Mouse (Mus musculus) regulatory T cell (primary cell): ENCODE measurements around the gene Fbxo39.
"Not testable (repeated sequence)": the region's sequence is repeated elsewhere in the genome, so short reads cannot be mapped to it uniquely, and the experiment has no call there.

Source experiments
- in situ Hi-C: fragments of 300-600 bp; cut with MboI, MseI; formaldehyde crosslinking; loops from one replicate; pipeline ENCODE4 v1.15.1; 2025; ENCODE audit warnings: high pct_unique_total_duplicates

Fbxo39 gene

DNA sequence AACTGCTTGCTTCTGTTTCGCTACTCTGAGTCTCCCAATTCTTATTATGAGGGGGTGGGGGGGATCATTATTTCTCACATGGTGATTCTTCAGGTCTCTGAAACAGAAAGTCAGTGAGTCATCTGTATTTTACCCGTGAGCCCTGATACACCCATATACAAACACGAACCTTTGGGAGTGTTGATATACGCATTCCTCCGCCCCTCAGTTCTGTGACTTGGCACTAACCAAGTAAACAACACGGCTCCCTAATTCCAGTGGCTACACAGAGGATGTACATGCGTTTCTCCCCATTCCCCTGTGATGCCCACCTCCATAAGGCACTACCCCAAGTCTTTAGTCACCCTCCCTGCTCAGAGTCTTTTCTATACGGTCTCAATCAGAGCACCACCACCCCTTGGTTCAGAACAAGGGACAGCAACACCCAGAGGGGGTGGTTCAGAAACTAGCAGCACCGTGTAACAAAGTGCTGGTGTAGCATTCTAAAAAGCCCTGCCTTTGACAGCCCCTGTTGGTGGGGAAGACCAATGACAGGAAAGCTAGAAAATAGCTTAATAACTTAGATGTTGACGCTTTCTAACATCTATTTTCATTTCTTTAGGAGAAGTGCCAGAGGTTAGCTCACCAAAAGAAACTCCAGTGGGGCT lies 2.8 kb upstream of the Fbxo39 start:
- in situ Hi-C loops: no loop called here

DNA sequence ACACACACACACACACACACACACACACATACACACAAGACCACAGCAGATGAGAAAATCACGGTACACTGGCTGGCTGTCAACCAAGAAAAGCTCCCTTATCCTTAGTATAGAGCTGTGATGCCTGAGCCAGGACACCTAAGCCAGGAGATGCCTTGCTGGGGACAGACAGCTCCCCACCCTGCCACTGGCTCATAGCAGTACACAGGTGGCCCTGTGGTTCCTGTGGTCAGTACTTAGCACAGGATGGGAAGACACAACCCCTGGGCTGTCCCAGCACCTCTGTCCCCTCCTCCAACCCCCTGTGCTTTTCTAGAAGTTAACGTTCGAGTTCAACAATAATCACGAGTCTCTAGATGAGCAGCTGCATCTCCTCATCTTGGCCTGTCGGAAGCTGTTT lies 3.8 kb downstream of the Fbxo39 start:
- in situ Hi-C loops: no loop called here

DNA sequence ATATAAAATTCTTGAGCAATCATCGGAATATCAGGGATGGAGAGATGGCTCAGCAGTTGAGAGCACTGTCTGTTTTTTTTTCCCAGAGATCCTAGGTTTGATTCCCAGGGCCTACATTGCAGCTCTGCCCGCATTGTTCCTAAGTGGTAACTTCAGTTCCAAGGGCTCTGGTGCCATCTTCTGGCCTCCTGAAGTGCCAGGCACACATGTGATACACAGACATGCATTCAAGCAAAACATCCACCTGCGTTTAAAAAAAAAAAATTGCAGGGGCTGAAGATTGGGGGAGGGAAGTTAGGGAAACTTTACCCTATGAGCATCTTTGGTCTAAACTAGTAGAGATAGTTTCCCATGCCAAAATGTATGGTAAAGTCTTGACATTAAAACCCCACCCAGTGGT lies 10.2 kb downstream of the Fbxo39 start:
- in situ Hi-C loops: loop anchor here (5.0 kb wide), 1 partner anchor 267 kb away; no protein-coding TSS in a partner anchor

DNA sequence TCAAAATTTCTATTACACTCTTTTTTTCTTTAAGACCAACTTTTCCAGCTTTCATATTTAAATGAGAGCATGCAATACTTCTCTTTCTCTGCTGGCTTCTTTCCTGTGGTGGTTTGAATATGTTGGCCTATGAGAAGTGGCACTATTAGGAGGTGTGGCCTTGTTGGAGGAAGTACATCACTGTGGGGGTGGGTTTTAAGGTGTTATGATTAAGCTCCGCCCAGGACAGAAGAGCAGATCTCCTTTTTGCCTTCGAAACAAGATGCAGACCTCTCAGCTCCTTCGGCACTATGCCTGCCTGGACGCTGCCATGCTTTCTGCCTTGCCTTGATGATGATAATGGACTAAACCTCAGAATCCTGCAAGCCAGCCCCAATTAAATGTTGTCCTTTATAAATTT lies 11.5 kb downstream of the Fbxo39 start:
- in situ Hi-C loops: no loop called here

DNA sequence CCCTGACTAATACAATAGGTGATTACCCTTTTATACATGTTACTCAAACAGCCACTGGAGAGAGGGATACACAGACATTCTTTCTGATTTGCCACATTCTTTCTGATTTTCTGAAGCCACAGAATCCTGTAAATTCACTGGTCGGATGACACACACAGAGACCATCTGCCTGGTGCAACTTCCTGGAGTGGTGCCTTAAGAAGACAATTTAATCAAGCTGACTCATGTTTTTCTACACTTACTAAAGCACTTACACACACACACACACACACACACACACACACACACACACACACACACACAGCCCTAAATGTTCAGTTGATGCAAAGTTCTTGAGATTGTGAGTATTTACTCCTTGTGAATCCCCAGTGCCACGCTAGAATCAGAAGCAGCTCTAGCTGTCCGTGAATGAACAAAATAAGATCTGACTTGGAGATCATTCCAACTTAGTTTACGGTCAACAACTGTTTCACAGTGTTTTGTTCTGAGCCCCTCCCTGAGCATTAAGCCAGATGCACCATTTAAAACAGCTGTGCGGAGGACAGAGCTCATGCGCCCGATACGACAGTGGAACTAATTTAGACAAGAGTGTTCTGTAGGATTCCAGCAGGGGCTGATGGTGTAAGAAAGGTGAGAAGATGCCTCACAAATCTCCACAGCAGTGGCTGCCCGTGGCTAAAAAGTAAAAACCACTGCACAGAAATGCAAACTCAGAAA lies 18.9 kb downstream of the Fbxo39 start:
- in situ Hi-C loops: no loop called here

DNA sequence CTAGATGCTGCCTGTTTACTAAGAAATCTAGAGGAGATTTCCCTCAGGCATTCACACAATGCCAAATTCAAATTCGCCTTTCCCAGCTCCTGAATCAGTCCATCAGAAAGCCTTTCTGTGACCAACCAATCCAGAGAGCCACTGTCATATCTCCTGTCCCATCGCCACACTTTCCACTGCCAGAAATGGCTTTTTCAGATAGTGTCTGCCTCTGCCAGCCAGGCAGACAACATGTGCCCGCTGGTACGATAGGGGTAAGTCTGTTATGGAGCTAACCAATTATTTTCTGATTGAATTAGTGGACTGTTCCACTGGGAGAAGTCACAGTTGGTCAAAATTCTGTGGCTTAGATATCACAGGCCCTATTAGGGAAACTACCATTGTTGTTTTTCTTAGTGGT lies 20.4 kb downstream of the Fbxo39 start:
- in situ Hi-C loops: no loop called here

DNA sequence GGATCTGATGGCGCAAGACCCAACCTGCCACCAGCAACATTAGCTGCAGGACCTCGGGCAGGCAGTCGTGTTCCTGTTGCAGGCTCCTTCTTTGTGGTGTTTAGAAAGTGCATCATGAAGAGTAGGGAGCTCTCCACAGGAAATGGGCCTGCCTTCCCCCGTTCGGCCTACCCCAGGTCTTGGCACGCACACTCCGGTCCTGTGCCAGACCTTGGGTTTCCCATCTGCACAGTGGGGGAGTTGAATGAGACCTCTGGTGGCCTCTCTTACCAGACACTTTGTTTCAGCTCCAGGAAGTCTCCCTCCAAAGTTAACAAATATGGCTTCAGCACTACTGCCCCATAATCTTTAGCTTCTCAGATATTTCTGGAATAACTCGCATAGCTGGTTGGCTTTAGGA lies 22.5 kb downstream of the Fbxo39 start:
- in situ Hi-C loops: no loop called here

DNA sequence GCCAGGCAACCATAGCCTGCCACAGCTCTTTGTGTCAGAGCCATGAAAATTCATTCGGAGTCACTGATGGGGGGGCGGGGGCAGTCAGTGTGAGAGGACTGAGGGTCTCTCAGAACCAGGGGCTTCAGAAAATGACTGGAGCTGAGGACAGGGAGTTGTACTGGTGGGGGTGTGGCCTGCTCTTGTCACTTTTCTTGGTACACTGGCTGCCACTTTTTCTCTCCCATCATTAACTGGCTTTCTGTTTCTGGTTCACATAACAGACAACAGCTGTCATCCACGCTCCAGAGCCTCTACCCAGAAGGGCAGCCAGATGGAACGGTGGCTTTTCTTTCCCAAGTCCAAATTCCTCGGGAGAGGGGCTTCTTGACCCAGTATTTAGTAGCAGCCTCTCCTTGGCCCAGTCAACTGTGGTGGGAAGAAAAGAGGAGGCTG lies 24.2 kb downstream of the Fbxo39 start:
- in situ Hi-C loops: no loop called here

DNA sequence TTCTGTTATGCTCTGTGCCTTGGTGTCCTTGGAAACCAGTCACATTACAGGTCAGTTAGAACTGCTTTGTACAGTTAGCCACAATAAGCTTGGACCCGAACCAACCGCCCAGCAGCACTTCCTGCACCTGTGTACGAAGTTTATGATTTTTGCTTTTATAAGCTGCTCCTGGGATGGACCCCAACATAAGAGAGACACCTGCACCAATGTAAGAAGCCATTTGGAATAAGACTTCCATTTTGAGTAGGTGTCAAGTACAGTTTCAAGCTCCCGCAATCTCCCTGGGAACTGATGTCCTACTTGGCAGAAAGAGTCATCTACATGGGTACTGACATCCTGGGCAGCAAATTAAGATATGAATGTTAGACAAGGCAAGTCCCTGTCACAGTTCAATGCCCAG lies 25.5 kb downstream of the Fbxo39 start:
- in situ Hi-C loops: no loop called here

DNA sequence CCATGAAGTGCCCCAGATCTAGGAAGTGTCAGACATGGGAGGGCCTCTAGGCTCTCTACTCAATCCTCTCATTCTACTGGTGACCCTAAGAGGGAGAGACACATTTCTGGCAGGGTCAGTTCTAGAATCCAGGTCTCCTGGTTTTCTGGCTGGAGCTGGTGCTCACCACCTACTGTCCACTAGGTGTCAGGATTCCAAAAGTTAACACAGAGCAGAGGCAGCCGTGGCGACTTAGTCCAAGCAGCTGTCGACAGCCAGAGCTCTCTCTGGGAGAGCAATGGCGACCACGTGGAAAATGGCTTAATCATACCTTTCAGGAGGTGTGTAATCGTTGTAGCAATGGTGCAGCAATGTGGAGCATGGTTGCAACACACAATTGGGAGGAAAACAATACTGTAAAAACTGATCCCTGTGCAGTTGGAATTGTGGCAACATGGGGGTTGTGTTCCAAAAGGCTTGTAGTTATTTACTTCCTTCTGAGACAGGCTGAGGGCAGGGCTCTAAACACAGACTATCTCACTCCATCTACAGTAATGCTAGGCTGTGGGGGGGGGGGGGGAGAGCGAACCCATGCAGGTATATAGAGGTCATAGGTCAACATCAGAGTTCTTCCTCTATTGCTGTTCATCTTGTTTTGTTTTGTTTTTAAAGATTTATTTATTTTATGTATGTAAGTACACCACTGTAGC lies 28.4 kb downstream of the Fbxo39 start:
- in situ Hi-C loops: no loop called here

DNA sequence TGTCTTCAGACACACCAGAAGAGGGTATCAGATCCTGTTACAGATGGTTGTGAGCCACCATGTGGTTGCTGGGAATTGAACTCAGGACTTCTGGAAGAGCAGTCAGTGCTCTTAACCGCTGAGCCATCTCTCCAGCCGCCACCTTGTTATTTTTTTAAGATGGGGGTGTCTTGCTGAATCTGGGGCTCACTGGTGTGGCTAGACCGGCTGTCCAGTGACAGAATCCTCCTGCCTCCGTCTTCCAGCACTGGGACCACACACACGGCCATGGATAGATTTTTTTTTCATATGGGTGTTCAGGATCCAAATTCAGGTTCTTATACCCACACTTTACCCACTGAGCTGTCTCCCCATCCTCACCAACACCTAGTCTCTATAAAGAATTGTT lies 29.0 kb downstream of the Fbxo39 start:
- in situ Hi-C loops: not testable (repeated sequence)

DNA sequence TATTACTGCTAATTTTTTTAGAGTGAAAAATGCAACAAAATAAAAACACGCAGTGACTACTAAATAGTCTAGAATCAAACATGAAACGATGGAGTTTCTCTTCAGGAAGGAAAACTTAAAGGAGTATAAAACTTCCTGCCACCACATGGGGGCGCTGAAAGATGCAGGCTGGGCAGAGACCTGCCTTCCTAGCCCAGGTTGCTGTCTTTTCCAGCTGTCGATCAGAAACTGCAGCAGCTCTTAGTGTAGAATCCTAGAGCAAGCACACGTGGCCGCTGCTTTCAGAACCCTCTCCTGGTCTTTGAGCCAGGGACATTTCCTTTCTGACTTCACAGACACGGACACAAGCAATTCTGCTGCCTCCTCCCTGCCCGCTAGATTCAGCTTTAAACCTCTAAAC lies 29.7 kb downstream of the Fbxo39 start:
- in situ Hi-C loops: no loop called here

DNA sequence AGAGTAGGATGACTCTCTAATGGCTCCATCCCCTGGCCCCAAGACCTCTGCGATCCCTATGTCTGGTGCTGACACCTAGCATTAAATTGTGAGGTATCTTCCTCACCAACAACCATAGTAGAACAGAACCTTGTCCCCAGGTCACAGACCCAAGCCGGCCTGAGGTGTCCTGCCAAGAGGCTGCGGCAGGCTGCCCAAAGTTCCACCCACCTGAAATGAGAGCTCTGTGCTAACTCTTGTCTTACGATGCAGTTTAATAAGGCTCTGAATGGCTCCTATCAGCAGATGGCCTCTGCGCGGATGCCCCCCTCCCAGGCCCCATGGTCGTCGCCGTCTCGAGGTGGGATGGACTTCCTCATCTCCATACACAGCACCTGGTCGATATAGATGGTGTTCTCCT lies 30.2 kb downstream of the Fbxo39 start:
- in situ Hi-C loops: no loop called here

DNA sequence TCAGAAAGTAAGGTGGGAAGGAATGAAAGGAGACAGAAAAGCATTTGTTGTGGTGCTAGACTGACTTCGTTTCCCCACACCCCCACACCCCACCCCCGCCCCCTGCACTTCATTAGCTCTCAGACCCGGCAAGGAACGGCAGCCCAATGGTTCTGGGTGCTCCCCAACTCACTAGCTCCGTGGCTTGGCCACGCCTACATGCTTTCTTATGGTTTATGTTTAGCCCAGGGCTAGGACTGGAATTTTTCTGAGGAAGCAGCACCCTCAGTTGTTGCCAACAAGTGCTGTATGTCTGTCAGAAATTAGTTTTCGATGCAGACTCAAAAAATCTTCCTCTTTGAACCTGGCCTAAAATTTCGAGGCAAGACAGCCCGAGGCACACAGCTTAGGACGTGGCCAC lies 34.3 kb downstream of the Fbxo39 start:
- in situ Hi-C loops: loop anchor here (5.0 kb wide), 1 partner anchor 101 kb away; no protein-coding TSS in a partner anchor

DNA sequence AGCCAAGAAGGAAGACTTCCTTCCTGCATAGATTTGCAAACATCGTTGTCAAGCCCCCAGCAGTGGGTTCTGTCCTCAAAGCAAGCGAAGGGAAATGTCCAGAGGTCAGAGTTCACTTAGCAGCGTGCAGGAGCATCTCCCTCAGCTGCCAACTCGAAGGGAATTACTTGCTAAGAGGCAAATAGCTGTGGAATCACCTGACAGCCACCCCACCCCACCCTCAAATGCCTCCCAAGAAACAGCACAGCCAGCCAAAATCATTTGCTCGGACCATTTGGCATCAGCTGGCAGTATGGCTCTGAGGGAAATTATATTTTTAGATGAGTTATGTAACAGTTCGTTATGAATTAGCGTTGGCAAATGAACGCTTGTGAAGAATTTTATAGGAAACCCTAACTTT lies 34.8 kb downstream of the Fbxo39 start:
- in situ Hi-C loops: loop anchor here (5.0 kb wide), 1 partner anchor 102 kb away; no protein-coding TSS in a partner anchor

DNA sequence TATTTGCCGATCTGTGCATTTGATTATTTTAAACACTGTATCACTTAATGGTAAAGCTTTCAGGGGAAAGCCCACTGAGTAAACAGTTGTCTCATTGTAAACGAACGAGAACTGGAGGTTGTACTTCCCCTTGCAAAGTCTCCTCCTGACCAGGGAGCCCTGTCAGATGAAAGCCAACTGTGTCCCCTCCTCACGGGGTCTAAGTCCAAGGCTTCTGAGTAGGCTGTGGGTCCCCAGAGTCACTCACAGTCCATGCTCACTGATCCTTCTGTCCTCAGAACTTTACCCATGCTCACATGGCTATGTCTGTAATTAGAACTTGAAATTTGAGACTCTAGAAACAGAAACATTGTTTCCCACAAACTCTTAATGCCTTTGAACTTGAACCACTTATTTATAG lies 35.4 kb downstream of the Fbxo39 start:
- in situ Hi-C loops: loop anchor here (5.0 kb wide), 1 partner anchor 102 kb away; no protein-coding TSS in a partner anchor

DNA sequence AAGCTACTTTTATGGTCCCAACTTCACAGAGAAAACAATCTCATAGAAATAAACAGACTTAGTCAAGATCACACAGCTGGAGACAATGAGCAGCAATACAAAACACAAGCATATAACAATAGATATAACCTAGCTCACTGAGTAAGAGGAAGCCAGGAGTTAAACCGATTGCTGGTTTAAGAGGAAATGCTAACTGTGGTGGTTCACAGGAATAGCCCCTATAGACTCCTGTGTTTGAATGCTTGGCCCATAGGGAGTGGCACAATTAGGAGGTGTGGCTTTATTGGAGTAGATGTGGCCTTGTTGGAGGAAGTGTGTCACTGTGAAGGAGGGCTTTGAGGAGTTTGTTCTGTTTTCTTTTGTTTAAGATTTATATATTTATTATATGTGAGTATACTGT lies 38.0 kb downstream of the Fbxo39 start:
- in situ Hi-C loops: no loop called here

DNA sequence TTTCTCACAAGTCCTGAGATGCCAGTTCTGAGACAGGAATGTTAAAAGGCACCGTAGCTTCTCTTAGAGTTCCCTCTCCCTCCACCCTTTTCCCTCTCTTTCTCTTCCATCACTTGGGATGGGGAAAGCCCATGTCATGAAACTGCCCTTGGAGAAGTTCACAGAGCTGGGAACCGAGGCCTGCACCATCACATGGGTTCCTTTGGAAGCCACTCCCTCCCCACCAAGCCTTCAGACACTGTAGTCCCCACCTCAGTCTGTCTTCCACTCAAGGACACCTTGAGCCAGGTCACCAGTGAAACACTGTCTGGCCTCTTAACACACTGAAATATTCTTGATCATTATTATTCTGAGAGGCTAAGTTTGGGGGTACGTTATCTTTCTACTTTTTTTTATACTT lies 38.9 kb downstream of the Fbxo39 start:
- in situ Hi-C loops: no loop called here

DNA sequence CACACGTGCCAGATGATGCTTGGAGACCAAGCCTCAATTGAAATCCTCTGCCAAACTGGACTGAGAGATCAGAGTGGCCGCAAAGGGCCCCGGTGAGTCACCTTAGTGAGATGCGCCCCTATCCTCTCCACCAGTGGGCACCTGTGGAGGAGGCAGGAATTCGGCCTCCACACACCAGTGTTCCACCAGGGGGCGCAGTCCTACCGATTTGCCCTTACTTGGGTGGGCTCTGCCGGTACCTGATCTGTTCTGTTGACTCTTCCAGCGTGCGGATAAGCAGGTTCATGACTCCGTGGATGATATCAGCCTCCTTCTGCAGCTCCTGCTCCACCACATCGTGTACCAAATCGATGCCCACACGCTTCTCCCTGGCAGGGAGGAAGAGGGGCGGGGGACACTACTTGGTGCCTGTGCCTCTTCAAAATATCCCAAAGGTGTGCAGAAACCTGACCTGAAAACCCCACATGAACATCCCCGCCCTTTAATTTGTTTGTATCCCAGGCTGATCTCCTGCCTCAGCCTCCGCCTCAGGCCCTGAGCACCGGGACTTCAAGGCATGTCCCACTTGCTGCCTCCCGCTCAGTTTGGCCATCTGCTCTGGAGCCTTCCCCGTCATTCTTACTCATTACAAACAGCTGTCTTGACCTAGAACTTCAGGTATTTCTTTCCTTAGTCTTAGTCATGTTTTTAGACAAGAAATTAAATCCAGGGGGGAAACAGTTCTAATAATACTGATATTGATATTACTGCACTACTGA lies 40.9 kb downstream of the Fbxo39 start:
- in situ Hi-C loops: no loop called here

DNA sequence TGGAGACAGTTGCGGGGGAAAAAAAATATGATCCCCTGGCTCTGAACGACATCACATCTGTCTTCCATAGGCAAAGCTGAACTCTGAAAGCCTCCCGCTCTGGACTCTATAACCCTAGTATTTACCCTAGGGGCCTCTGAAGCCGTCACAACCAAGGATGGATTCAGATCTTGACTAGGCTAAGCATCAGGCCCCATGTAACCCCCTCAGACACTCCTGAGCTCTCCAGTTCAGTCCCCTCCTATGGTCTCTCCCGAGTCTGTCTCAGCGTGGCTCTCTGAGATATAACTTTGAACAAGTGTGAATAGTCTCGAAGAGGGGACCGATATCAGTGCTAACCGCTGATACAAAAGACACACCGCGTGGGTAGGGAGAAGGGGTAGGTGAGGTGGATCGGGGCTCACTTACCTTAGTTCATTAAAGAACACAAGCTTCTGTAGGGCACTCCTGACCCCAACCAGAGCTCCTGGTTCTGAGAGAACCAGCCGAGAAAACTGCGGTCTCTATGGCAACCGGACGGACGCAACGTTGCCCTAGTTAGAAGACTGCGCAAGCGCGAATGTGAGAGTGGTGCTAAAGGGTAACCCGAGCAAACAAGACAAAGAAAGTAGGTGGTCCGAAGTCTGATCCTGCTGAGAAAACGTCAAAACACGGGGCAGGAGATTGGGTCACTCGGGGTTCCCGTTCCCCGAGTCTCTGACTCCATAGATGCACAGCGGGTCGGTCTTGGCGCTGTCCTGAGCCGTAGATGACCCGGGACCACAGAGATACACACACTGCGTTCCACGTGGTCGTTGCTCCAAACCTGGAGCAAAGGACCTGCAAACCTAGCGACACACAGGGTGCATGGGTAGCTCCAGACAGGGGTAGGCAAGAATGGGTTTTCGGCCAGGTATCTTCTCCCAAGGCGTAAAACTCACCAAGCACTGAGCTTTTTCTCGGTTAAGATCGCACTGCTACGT lies 47.4 kb downstream of the Fbxo39 start:
- in situ Hi-C loops: loop anchor here (5.0 kb wide), 1 partner anchor 61 kb away; no protein-coding TSS in a partner anchor

DNA sequence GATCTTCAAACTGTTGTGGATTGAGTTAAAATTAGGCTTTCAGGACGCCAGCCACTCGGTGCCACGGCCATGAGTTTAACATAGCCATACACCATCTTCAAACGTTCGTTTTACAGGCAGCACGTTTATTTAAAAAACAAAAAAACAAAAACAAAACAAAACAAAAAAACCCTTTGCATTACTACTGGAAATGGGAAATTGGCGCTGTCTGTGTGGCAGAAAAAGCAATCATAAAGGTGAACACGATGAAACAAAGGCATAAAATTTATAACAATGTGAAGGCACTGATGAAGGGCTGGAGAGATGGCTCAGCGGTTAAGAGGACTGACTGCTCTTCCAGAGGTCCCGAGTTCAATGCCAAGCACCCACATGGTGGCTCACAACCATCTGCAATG lies 48.1 kb downstream of the Fbxo39 start, which contains the start of gene Tekt1:
Gene Tekt1, minus strand, starts transcription at position 96 of the 395 bp plus-strand sequence.
- in situ Hi-C loops: loop anchor here (5.0 kb wide), 1 partner anchor 60 kb away; no protein-coding TSS in a partner anchor
